Mouse (Mus musculus) ZHBTc4 (cell line): ENCODE measurements around the gene St8sia1.
A peak's percentile ranks its signal among the peaks of the same experiment; 100 is the strongest.

Experiments used
- DNase-seq: peaks from one replicate; pipeline ENCODE4 v3.0.0-alpha.2; 2011; ENCODE audit warnings: low read depth, low spot score

The St8sia1 gene

GRCm38 (mm10) chr6:142865199-142865598 lies 99.1 kb downstream of the St8sia1 start:
- no peak for DNase-seq

GRCm38 (mm10) chr6:142863881-142864280 lies 100.4 kb downstream of the St8sia1 start:
- DNase-seq: no peak

- DNase-seq: no peak
Observed at GRCm38 (mm10) chr6:142862265-142862664, 102.0 kb downstream of the St8sia1 start.

- DNase-seq: no peak
Observed at GRCm38 (mm10) chr6:142860396-142860795, 103.9 kb downstream of the St8sia1 start.

GRCm38 (mm10) chr6:142859946-142860345 lies 104.3 kb downstream of the St8sia1 start:
- no peak for DNase-seq

- DNase-seq: peak; percentile 76
Observed at GRCm38 (mm10) chr6:142858937-142859336, 105.3 kb downstream of the St8sia1 start.

GRCm38 (mm10) chr6:142856258-142856874 lies 107.9 kb downstream of the St8sia1 start:
- DNase-seq: no peak

- DNase-seq: no peak
Observed at GRCm38 (mm10) chr6:142855761-142856160, 108.5 kb downstream of the St8sia1 start.

- no peak for DNase-seq
Observed at GRCm38 (mm10) chr6:142852419-142853377, 111.6 kb downstream of the St8sia1 start.

GRCm38 (mm10) chr6:142850436-142850835 lies 113.8 kb downstream of the St8sia1 start:
- DNase-seq: no peak

GRCm38 (mm10) chr6:142849326-142849725 lies 114.9 kb downstream of the St8sia1 start:
- no peak for DNase-seq

- no peak for DNase-seq
Observed at GRCm38 (mm10) chr6:142847914-142848674, 116.2 kb downstream of the St8sia1 start.

- DNase-seq: peak; percentile 32
Observed at GRCm38 (mm10) chr6:142846855-142847254, 117.4 kb downstream of the St8sia1 start.

GRCm38 (mm10) chr6:142845066-142845465 lies 119.2 kb downstream of the St8sia1 start:
- DNase-seq: no peak

- no peak for DNase-seq
Observed at GRCm38 (mm10) chr6:142844061-142844460, 120.2 kb downstream of the St8sia1 start.

- no peak for DNase-seq
Observed at GRCm38 (mm10) chr6:142838501-142838900, 125.8 kb downstream of the St8sia1 start.

GRCm38 (mm10) chr6:142837326-142837725 lies 126.9 kb downstream of the St8sia1 start:
- no peak for DNase-seq

GRCm38 (mm10) chr6:142835726-142836125 lies 128.5 kb downstream of the St8sia1 start:
- peak; percentile 18 for DNase-seq

GRCm38 (mm10) chr6:142834911-142835310 lies 129.3 kb downstream of the St8sia1 start:
- no peak for DNase-seq

- no peak for DNase-seq
Observed at GRCm38 (mm10) chr6:142831706-142832105, 132.5 kb downstream of the St8sia1 start.

GRCm38 (mm10) chr6:142831243-142831642 lies 133.0 kb downstream of the St8sia1 start:
- no peak for DNase-seq

GRCm38 (mm10) chr6:142830221-142830620 lies 134.0 kb downstream of the St8sia1 start:
- no peak for DNase-seq
